Mouse (Mus musculus) spleen, postnatal 36 days (tissue): ENCODE results near the gene Khdc4.
A peak's percentile ranks its signal among the peaks of the same experiment; 100 is the strongest.

Experiments used
- DNase-seq, 2 experiments: peaks; one replicate each; pipeline ENCODE4 v3.0.0; 2022; ENCODE audit warnings: low spot score in 2 of 2, mixed read lengths in 1 of 2

Gene Khdc4

DNA sequence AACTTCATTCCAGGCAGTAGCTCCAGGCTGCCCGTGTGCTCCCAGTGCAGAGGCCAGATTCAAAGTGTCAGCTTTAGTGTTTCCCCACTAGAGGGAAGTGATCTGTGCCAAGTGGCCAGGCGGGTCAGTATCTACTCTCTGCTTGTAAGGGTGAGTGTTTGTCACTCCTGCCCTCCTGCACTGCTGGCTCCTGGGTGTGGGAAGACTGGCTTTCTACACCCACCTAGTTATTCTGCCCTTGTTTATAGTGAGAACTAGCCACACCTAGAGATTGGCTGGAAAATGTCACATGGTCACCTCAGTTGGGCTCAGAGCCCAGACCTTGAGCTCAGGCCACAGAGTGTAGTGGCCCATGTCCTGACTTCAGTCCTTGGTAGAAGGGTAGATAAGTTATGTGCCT is 33.5 kb downstream of the Khdc4 start:
- no peak for DNase-seq

DNA sequence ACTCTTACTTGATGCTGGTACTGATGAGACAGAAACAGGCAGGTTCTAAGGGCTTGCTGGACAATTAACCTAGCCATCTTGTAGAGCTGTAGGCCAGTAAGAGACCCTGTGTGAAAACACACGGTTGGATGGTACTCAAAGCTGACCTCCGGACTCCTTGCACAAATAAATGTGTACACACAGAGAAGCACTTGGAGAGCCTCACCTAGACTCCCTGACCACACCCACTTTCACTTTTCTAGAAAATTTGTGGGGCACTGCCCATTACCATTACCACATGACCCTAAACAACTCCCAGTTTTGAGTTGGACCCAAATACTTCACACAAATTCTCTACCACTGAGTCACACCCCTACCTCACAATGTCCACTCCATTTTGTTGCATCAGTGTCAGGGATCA is 51.0 kb downstream of the Khdc4 start:
- no peak for DNase-seq

DNA sequence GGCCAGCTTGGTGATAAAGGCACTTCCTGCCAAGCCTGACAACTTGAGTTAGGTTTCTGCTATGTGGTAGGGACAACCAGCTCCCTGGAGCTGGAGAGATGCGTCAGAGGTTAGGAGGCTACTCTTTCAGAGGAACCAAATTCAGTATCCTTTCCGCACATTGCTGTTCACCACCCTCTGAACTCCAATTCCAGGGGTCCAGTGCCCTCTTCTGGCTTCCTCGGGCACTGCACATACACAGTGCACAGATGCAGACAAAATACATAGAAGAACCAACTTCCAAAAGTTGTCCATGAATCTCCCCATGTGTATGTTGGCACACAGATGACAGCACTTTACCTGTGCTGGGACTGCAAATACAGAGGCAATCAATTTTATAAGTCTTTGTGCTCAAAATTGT is 53.0 kb downstream of the Khdc4 start:
- DNase-seq: peak; percentile 45 to 61

DNA sequence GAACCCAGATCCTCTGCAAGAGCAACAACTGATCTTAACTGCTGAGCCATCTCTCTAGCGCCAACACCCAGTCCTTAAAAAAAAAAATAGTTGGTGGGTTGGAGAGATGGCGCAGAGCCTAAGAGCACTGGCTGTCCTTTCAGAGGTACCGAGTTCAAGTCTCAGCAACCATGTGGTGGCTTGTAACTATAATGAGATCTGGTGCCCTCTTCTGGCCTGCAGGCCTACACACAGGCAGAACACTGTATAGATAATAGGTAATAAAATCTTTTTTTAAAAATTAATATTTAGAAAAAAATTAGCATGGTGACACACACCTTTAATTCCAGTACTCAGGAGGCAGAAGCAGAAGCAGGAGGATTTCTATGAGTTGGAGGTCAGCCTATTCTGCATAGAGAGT is 54.5 kb downstream of the Khdc4 start:
- no peak for DNase-seq

DNA sequence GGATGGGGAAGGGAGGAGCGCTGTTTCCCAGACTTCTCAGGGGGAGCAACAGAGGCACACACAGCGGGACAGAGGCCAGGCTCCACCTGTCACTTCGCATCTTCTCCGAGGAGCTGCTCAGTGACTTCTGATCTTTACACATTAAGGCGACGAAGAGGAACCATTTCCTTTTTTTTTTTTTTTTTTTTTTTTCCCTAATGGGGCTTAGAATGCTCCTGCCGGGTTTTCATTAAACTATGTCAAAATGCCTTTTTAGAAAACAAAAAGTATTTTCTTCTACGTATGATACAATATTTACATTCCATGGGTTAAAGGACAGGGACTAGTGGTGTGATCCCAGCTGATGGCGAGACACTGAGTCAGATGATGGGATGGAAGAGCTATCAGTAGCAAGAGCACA is 59.9 kb downstream of the Khdc4 start:
- DNase-seq: no peak

DNA sequence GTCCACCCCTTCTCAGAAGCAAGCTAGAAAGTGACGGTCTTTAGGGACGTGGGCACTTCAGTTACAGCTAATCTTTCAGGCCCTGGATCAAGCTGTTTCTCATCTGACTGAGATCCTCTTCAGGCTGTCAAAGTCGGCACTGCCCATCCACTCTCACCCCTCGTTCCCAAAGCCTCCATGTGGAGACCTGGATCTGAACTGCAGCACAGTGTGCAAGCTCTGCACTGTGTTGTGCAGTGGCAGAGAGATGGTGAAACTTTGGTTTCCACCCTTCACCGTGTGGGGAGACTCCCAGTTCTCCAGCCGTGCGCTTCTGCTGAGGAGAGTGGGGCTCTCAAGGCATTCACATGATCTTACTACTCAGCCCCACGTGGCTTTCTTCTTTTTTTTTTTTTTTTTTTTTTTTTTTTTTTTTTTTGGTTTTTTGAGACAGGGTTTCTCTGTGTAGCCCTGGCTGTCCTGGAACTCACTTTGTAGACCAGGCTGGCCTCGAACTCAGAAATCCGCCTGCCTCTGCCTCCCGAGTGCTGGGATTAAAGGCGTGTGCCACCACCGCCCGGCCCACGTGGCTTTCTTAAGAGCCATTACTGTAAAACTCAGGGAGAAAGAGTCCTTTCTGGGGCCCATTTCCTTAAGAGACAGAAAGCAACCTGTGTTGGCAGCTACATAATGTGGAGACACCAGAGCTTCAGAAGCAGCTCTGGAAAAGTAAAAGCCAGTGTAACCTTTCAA is 60.7 kb downstream of the Khdc4 start:
- no peak for DNase-seq

DNA sequence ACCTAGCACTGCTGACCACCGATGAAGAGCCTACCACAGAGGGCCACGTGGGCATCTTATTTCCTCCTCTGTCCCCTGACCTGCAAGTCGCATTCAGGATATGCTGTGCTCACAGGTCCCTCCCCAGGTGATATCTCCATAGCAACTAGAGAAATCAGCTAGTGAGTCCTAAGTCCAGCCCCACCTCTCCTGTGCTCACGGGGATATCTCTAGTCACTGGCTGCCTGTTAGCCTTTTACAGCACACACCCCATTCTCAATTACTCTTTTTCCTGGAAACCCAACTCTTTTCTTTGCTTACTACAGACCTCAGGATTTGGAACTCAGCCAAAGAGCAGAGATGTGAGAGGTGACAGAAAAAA is 61.2 kb downstream of the Khdc4 start:
- no peak for DNase-seq

DNA sequence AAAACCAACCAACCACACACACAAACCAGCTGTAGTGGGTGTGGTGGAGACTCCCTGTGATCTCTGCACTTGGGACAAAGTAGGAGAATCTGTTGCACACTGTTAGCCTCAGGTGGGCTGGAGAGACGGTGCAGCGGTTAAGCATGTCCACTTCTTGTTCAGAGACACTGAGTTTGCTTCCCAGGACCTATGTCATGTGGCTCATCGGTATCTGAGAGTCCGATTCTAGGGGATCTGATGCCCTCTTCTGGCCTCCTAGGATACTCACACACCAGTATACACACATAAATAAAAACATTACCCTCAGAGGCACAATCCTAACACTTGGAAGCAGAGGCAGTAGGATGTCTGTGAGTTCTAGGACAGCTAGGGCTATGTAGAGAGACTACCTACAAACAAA is 68.7 kb downstream of the Khdc4 start:
- DNase-seq: no peak

DNA sequence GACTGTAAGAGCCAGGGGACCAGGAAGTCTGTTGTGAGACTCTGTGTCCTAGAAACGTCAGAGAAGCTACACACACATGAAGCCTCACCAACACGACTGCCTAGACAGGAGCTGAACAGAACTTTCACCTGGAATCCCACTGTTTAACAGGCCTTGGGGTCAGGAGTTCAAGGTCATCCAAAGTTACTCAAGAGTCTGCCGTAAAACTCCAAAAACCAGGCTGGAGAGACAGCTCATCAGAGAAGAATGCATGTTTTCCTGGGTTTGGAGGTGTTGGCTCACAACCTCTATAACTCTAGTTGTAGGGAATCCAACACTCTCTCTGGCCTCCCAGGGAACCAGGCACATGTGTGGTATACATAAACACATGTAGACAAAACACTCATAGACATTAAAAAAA is 69.9 kb downstream of the Khdc4 start:
- no peak for DNase-seq

DNA sequence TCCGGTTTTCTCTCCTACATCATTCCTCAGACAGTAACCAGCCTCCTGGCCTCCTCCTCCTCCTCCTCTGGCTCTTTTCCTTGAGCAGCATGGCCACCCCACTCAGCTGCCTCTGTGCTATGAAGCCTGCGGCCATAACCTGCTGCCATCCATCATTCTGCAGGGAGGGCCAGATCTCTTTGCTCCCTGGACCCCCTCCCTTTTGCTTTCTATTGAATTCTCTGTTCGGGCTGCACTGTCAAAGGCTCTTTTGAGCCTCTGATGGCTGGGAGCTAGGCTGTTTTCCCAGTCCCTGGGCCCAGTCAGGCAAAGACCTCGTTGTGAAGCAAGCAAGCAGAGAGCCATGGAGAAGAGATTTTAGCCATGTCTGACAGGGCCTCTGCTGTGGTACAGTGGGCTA is 70.7 kb downstream of the Khdc4 start:
- no peak for DNase-seq

DNA sequence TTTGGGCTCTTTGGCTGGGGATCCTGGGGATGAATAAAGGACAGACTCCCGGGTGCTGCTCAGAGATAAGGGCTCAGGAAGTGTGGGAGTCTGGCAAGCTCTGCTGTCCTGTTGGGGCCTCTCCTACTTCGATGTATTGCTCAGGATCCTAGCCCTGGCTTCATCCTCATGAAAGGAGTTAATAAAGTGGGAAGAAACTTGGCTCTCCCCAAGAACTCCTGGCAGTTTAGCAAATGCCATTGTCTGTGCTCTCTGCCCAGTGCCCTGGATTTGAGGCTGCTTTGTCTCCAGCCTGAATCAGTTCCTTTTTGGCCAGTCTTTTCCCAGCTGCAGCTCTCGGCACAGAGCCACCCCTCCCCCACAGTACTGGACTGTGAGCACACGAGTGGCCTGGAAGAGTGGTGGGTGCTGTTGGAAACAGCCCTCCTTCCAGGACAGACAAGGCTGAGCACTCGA is 72.5 kb downstream of the Khdc4 start:
- no peak for DNase-seq

DNA sequence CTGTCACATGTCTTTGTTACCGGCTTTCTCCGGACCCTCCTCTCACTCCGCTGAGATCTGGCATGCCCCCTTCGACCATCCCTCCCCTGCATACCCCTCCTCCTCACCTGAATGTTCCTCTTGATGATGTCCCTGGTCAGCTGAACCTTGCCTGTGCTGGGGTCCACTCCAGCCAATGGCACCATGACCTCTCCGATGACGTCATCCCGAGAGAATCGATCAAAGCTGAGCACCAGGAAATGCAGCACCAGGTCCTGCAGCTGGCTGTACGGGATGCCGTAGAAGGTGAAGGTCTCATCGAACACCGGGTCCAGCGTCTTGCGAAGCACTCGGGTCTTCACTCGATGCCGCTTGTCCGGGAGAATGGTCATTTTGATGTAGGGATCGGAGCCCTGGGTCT is 76.0 kb downstream of the Khdc4 start:
- no peak for DNase-seq

DNA sequence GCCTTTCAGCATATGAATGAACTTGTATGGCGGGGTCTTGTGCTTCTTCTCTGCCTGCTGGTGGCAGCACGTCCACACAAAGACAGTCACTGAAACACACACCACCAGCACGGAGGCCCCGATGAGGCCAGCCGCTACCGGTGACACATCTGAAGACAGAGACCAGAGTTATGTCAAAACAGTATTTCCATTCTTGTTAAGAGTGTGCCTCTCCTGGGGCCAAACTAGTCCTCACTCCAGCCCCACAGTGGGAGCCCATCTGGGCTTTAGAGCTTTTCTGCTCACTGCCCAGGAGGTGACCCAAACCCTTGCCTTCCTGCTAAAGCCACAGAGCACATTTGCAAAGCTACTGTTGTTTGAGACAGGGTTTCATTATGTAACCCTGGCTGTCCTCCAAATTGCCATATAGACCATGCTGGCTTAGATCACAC is 76.8 kb downstream of the Khdc4 start:
- DNase-seq: no peak
